Mouse (Mus musculus) heart, embryonic 15.5 days (tissue): ENCODE measurements around the gene Cers5. TPM values are rescaled to one million over a fixed set of nuclear protein-coding genes. Genes with fewer than 3 reads are reported as not detected.

Source experiments
- ATAC-seq: fragments of 200-750 bp; cut with Nextera tagmentation; replicated peaks from 2 replicates; pipeline ENCODE4 v1.8.0; 2017; ENCODE audit warnings: low read depth, moderate TSS enrichment; ENCODE audit not compliant: insufficient number of reproducible peaks, insufficient read depth, low FRiP score
- H3K27ac ChIP-seq: fragments of 300-500 bp; sonication (generic); 2 replicates; pipeline ENCODE4 v1.5.1; 2015; ENCODE audit warnings: mild to moderate bottlenecking, inconsistent platforms
- H3K27me3 ChIP-seq: fragments of 300-500 bp; sonication (generic); 2 replicates; pipeline ENCODE4 v1.6.1; 2015; ENCODE audit warnings: inconsistent platforms
- H3K36me3 ChIP-seq: fragments of 300-500 bp; sonication (generic); 2 replicates; pipeline ENCODE4 v1.6.1; 2015; ENCODE audit warnings: mild to moderate bottlenecking, inconsistent platforms
- H3K4me1 ChIP-seq: fragments of 300-500 bp; sonication (generic); replicated peaks from 2 replicates; pipeline ENCODE4 v1.6.1; 2015; ENCODE audit warnings: inconsistent platforms
- H3K4me2 ChIP-seq: fragments of 300-500 bp; sonication (generic); 2 replicates; pipeline ENCODE4 v1.6.1; 2015; ENCODE audit warnings: inconsistent platforms, mild to moderate bottlenecking, moderate library complexity
- H3K4me3 ChIP-seq: fragments of 300-500 bp; sonication (generic); 2 replicates; pipeline ENCODE4 v1.5.1; 2015; ENCODE audit warnings: mild to moderate bottlenecking, inconsistent platforms
- H3K9ac ChIP-seq: fragments of 300-500 bp; sonication (generic); 2 replicates; pipeline ENCODE4 v1.6.1; 2015; ENCODE audit warnings: mild to moderate bottlenecking, inconsistent platforms
- H3K9me3 ChIP-seq: fragments of 300-500 bp; sonication (generic); replicated peaks from 2 replicates; pipeline ENCODE4 v1.6.1; 2016; ENCODE audit warnings: inconsistent platforms
- WGBS: fragments of 180-500 bp; shearing (Covaris S2); methylation state at CpG from one replicate; pipeline ENCODE4 v1.1.7; 2015; ENCODE audit warnings: mixed read lengths; 5-methylcytosine and 5-hydroxymethylcytosine counted together
- polyA plus RNA-seq: library from polyadenylated mRNA; unstranded; fragments of >200 nt; fragmentation: Nextera tagmentation; extraction: Ambion mirVana; gene quantifications from 2 replicates; pipeline ENCODE4 v1.2.1, GENCODE M21; 2015

The Cers5 gene
- polyA plus RNA-seq, 1 experiment from 2014 or later = 47.6 TPM

GRCm38 (mm10) chr15:99724292-99725021, 48.2 kb downstream of the Cers5 start:
- Histone ChIP-seq H3K27me3 (no peaks in the 10 kb centered on the region), H3K9me3 (0 out of 2 replicates have a peak, but pooled peaks cover 4% of the 10 kb centered on the region), H3K36me3 (peaks cover 21% of the 10 kb centered on the region), H3K4me2 (peak overlapping the region; percentile 73), H3K4me1 (peaks cover 39% of the 10 kb centered on the region), H3K9ac (peak overlapping the region; percentile 59), H3K27ac (peak overlapping the region; percentile 97), H3K4me3 (peak overlapping the region; percentile 100)
- 5% methylated on average over 16 of the region's 16 CpGs for WGBS
- peak; percentile 50 for ATAC-seq

GRCm38 (mm10) chr15:99723515-99724291, 49.0 kb downstream of the Cers5 start:
- 12% methylated on average over 11 of the region's 11 CpGs for WGBS
- H3K9me3 ChIP-seq = no peaks in the 10 kb centered on the region
- peak overlapping the region; percentile 73 for H3K4me2 ChIP-seq
- peaks cover 14% of the 10 kb centered on the region for H3K36me3 ChIP-seq
- peak overlapping the region; percentile 100 for H3K4me3 ChIP-seq
- peak overlapping the region; percentile 59 for H3K9ac ChIP-seq
- peaks cover 39% of the 10 kb centered on the region for H3K4me1 ChIP-seq
- ATAC-seq = 0 out of 2 replicates have a peak, but pooled peaks have one; percentile 7
- H3K27me3 ChIP-seq = no peaks in the 10 kb centered on the region
- peak overlapping the region; percentile 97 for H3K27ac ChIP-seq

GRCm38 (mm10) chr15:99723120-99723514, 49.6 kb downstream of the Cers5 start:
- H3K4me3 ChIP-seq = peak overlapping the region; percentile 100
- H3K27me3 ChIP-seq = no peaks in the 10 kb centered on the region
- no peak for ATAC-seq
- H3K4me2 ChIP-seq = peak overlapping the region; percentile 73
- peak overlapping the region; percentile 59; the same call in 1 of the 2 replicates for H3K9ac ChIP-seq
- 54% methylated on average over 10 of the region's 10 CpGs for WGBS
- H3K9me3 ChIP-seq = no peaks in the 10 kb centered on the region
- H3K4me1 ChIP-seq = peaks cover 39% of the 10 kb centered on the region
- H3K27ac ChIP-seq = peak overlapping the region; percentile 97
- H3K36me3 ChIP-seq = peaks cover 8% of the 10 kb centered on the region

- Histone ChIP-seq H3K27ac (no peak overlapping the region), H3K4me2 (no peak overlapping the region), H3K4me3 (no peak overlapping the region), H3K9me3 (no peaks in the 10 kb centered on the region), H3K36me3 (no peaks in the 10 kb centered on the region), H3K9ac (no peak overlapping the region), H3K27me3 (no peaks in the 10 kb centered on the region), H3K4me1 (peaks cover 46% of the 10 kb centered on the region)
- no peak for ATAC-seq
- 80% methylated on average over 25 of the region's 25 CpGs for WGBS
These were observed 50.6 kb downstream of the Cers5 start for GRCm38 (mm10) chr15:99721921-99722743.

GRCm38 (mm10) chr15:99719865-99720264, 52.8 kb downstream of the Cers5 start:
- no peak overlapping the region for H3K4me2 ChIP-seq
- no peak for ATAC-seq
- H3K9ac ChIP-seq = no peak overlapping the region
- no peaks in the 10 kb centered on the region for H3K9me3 ChIP-seq
- WGBS = 76% methylated on average over 8 of the region's 8 CpGs
- no peak overlapping the region for H3K27ac ChIP-seq
- no peak overlapping the region for H3K4me3 ChIP-seq
- H3K27me3 ChIP-seq = no peaks in the 10 kb centered on the region
- H3K4me1 ChIP-seq = peaks cover 58% of the 10 kb centered on the region
- no peaks in the 10 kb centered on the region for H3K36me3 ChIP-seq

- Histone ChIP-seq H3K9ac (no peak overlapping the region), H3K36me3 (peaks cover 1% of the 10 kb centered on the region; the same call in 1 of the 2 replicates), H3K4me1 (peaks cover 55% of the 10 kb centered on the region), H3K27ac (no peak overlapping the region), H3K4me2 (no peak overlapping the region), H3K4me3 (no peak overlapping the region), H3K9me3 (no peaks in the 10 kb centered on the region), H3K27me3 (no peaks in the 10 kb centered on the region)
- ATAC-seq = no peak
- WGBS = 89% methylated on average over 9 of the region's 9 CpGs
These were observed 54.1 kb downstream of the Cers5 start for GRCm38 (mm10) chr15:99718461-99719021.

GRCm38 (mm10) chr15:99717386-99718334, 55.0 kb downstream of the Cers5 start, which contains the start of gene Gpd1:
TSS of gene Gpd1 (plus strand) at chr15:99717515.
- H3K36me3 ChIP-seq = peaks cover 10% of the 10 kb centered on the region
- ATAC-seq = no peak
- H3K27me3 ChIP-seq = no peaks in the 10 kb centered on the region
- H3K9ac ChIP-seq = no peak within 1 kb of the TSS
- H3K4me3 ChIP-seq = no peak within 1 kb of the TSS
- 63% methylated on average over 26 of the region's 26 CpGs for WGBS
- H3K4me2 ChIP-seq = no peak within 1 kb of the TSS; the same call in 1 of the 2 replicates
- no peaks in the 10 kb centered on the region for H3K9me3 ChIP-seq
- H3K4me1 ChIP-seq = peaks cover 53% of the 10 kb centered on the region
- H3K27ac ChIP-seq = peak within 1 kb of the TSS; percentile 18; the same call in 1 of the 2 replicates

GRCm38 (mm10) chr15:99716814-99717213, 55.9 kb downstream of the Cers5 start:
- 78% methylated on average over 12 of the region's 12 CpGs for WGBS
- no peak for ATAC-seq
- no peak overlapping the region for H3K4me2 ChIP-seq
- H3K36me3 ChIP-seq = peaks cover 19% of the 10 kb centered on the region
- H3K4me3 ChIP-seq = no peak overlapping the region
- H3K27ac ChIP-seq = no peak overlapping the region
- H3K4me1 ChIP-seq = peaks cover 47% of the 10 kb centered on the region
- H3K27me3 ChIP-seq = no peaks in the 10 kb centered on the region
- no peaks in the 10 kb centered on the region for H3K9me3 ChIP-seq
- H3K9ac ChIP-seq = no peak overlapping the region

- H3K36me3 ChIP-seq = peaks cover 25% of the 10 kb centered on the region
- H3K9ac ChIP-seq = no peak overlapping the region
- peaks cover 45% of the 10 kb centered on the region for H3K4me1 ChIP-seq
- H3K4me2 ChIP-seq = no peak overlapping the region
- WGBS = 72% methylated on average over 11 of the region's 11 CpGs
- ATAC-seq = no peak
- H3K27me3 ChIP-seq = no peaks in the 10 kb centered on the region
- H3K9me3 ChIP-seq = no peaks in the 10 kb centered on the region
- H3K4me3 ChIP-seq = no peak overlapping the region
- H3K27ac ChIP-seq = no peak overlapping the region
These were observed 56.5 kb downstream of the Cers5 start for GRCm38 (mm10) chr15:99715982-99716746.
